Mouse (Mus musculus) liver, embryonic 14.5 days (tissue): ENCODE data around the gene Ccdc61. TPM values are rescaled to one million over a fixed set of nuclear protein-coding genes. Genes with fewer than 3 reads are reported as not detected.

Source experiments
- ATAC-seq: fragments of 200-750 bp; cut with Nextera tagmentation; 2 replicates; pipeline ENCODE4 v1.8.0; 2017; ENCODE audit warnings: moderate number of reproducible peaks, mild to moderate bottlenecking, moderate library complexity; ENCODE audit not compliant: insufficient read depth
- DNase-seq, 3 experiments: peaks; one replicate each; pipeline ENCODE4 v3.0.0-alpha.2; 2012 to 2013; ENCODE audit warnings: low read depth in 3 of 3, low spot score in 3 of 3
- H3K27ac ChIP-seq: fragments of 300-500 bp; sonication (generic); 2 replicates; pipeline ENCODE4 v1.5.1; 2014; ENCODE audit warnings: moderate library complexity, mild to moderate bottlenecking, control low read depth, inconsistent platforms
- H3K27me3 ChIP-seq: fragments of 300-500 bp; sonication (generic); 2 replicates; pipeline ENCODE4 v1.6.1; 2014; ENCODE audit warnings: mild to moderate bottlenecking, low read length, moderate library complexity; ENCODE audit not compliant: control insufficient read depth, insufficient read depth
- H3K36me3 ChIP-seq: fragments of 300-500 bp; sonication (generic); replicated peaks from 2 replicates; pipeline ENCODE4 v1.6.1; 2014; ENCODE audit warnings: low read depth; ENCODE audit not compliant: control insufficient read depth, insufficient read depth
- H3K4me1 ChIP-seq, 2 experiments: fragments of 200-500 bp in 1 of 2; fragments of 300-500 bp in 1 of 2; sonication (generic) in 1 of 2; replicated peaks; 2 replicates each; pipeline ENCODE4 v1.6.1; 2012 to 2014; ENCODE audit warnings: antibody characterized with exemption in 1 of 2, inconsistent platforms in 1 of 2, low read length in 1 of 2; ENCODE audit not compliant: control insufficient read depth in 2 of 2, insufficient read depth in 2 of 2
- H3K4me2 ChIP-seq: fragments of 300-500 bp; sonication (generic); 2 replicates; pipeline ENCODE4 v1.6.1; 2014; ENCODE audit warnings: low read depth, mild to moderate bottlenecking, control low read depth, moderate library complexity
- H3K4me3 ChIP-seq, 2 experiments: fragments of 200-500 bp in 1 of 2; fragments of 300-500 bp in 1 of 2; sonication (generic) in 1 of 2; 2 replicates each; pipeline ENCODE4 v1.5.1; 2012 to 2014; ENCODE audit warnings: low read depth in 2 of 2, low read length in 2 of 2, mild to moderate bottlenecking in 2 of 2, control low read depth in 1 of 2, inconsistent platforms in 1 of 2, moderate library complexity in 1 of 2; ENCODE audit not compliant: insufficient read depth in 1 of 2
- H3K9ac ChIP-seq: fragments of 300-500 bp; sonication (generic); replicated peaks from 2 replicates; pipeline ENCODE4 v1.6.1; 2014; ENCODE audit warnings: mild to moderate bottlenecking, control low read depth, moderate library complexity
- H3K9me3 ChIP-seq: fragments of 300-500 bp; sonication (generic); 2 replicates; pipeline ENCODE4 v1.6.1; 2016; ENCODE audit warnings: low read length, mixed read lengths; ENCODE audit not compliant: control insufficient read depth
- CTCF ChIP-seq: IDR thresholded peaks from 2 replicates; pipeline ENCODE4 v1.5.1; 2016; ENCODE audit warnings: antibody characterized with exemption, low read depth, control low read depth
- EP300 ChIP-seq: IDR thresholded peaks from 2 replicates; pipeline ENCODE4 v1.6.1; 2016; ENCODE audit warnings: antibody characterized with exemption, low read depth
- WGBS: fragments of 180-500 bp; shearing (Covaris S2); extraction: QIAGEN DNeasy Blood & Tissue Kit; methylation state at CpG from one replicate; pipeline ENCODE4 v1.1.7; 2014; ENCODE audit not compliant: insufficient replicate concordance; 5-methylcytosine and 5-hydroxymethylcytosine counted together
- polyA plus RNA-seq, 2 experiments: library from polyadenylated mRNA; depleted of rRNA in 1 of 2; stranded (reverse) in 1 of 2; unstranded in 1 of 2; fragments of >200 nt; fragmentation: Nextera tagmentation in 1 of 2; extraction: Ambion mirVana in 1 of 2; gene quantifications; 2 replicates each; pipeline versions ENCODE4 v1.2.1 to v1.2.3; 2012 to 2014

Gene Ccdc61
- 6.5 and 10.0 TPM in 2 replicates for polyA plus RNA-seq (2012; rRNA removed)
- polyA plus RNA-seq (2014; fragmentation: Nextera tagmentation; extraction: Ambion mirVana), result 5.5 and 6.7 TPM in 2 replicates

DNA sequence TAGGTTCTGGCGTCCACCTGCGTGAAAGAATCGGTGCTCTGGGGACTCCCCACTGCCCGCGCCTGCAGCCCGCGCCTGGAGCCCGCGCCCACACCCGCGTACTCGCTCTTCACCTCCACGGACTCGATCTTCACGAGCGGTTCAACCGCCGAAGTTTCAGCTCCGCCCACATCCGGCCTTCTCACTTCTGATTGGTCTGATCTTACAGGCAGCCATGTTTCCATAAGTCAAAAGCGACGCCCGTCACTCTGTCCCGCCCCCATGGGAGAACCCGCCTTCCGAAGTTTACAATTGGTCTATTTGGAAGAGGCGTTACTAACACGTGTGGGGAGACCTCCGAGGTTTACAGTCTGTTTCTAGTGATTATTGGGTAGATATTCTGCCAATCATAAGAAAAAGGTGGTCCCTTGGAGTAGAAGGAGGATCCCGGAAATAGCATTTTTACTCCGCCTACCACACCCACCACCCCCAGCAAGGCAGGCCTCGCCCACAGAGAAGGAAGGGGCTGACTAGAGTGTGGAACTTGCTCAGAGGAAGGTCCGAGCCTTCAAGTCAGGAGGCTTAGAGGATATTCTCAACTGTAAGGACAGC, at the start of gene Ccdc61:
Gene Ccdc61, minus strand, starts transcription at position 175 of the 591 bp plus-strand sequence.
- H3K27me3 ChIP-seq, result no peaks in the 10 kb centered on the region
- TF ChIP-seq EP300 (peak; percentile 63), CTCF (no peak)
- peak within 1 kb of the TSS; percentile 87 for H3K4me2 ChIP-seq
- H3K4me3 ChIP-seq, result peak within 1 kb of the TSS; percentile 66 to 98
- no peak within 1 kb of the TSS for H3K27ac ChIP-seq
- peak within 1 kb of the TSS; percentile 59 for H3K9ac ChIP-seq
- WGBS, result under 1% methylated on average over 33 of the region's 33 CpGs
- peaks cover 2 to 13% of the 10 kb centered on the region in 2 experiments; a peak in 3 of 4 replicates for H3K4me1 ChIP-seq
- peak; percentile 99 for ATAC-seq
- no peaks in the 10 kb centered on the region for H3K36me3 ChIP-seq
- no peaks in the 10 kb centered on the region for H3K9me3 ChIP-seq
- DNase-seq, result peak; percentile 92 to 97 (median 93)

DNA sequence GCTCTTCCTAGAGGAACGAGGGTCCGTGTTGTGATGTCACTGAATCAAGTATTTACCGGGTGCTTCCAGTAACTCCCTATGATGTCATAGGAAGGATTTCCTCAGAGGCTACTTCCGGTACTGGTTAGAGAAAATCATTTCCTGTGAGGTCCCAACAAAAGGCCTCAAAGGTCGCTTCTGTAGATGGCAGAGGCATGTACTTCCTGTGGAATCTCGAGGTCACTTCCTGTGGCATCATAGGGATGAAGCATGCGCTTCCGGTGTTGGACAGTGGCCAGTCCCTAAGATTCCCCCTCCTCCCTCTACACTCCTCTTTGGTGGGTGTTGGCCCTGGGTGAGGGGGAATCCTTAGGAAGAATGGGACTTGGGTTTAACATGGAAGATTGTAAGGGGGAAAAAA, 49.2 kb upstream of the Ccdc61 start:
- H3K36me3 ChIP-seq, result no peaks in the 10 kb centered on the region
- H3K27ac ChIP-seq, result no peak overlapping the region
- WGBS, result 15% methylated on average over 8 of the region's 8 CpGs
- H3K9me3 ChIP-seq, result no peaks in the 10 kb centered on the region
- H3K4me1 ChIP-seq, result 0 out of 4 replicates have a peak, but pooled peaks cover 0 to 1% of the 10 kb centered on the region in 2 experiments
- no peak overlapping the region for H3K4me2 ChIP-seq
- no peak for DNase-seq
- no peak for ATAC-seq
- no peak overlapping the region for H3K9ac ChIP-seq
- no peak overlapping the region for H3K4me3 ChIP-seq
- H3K27me3 ChIP-seq, result peaks cover 74% of the 10 kb centered on the region
- TF ChIP-seq CTCF (no peak), EP300 (no peak)

DNA sequence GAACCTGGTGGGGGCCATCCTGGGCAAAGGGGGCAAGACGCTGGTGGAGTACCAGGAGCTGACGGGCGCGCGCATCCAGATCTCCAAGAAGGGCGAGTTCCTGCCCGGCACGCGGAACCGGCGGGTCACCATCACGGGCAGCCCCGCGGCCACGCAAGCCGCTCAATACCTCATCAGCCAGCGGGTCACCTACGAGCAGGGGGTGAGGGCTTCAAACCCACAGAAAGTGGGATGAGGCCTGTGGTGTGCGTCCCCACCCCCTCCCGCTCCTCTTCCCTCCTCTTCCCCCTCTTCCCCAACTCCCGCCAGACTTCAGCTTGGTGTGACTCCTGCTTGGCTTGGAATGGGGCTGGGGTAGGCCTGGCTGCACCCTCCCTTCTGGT, 48.2 kb upstream of the Ccdc61 start:
- H3K27me3 ChIP-seq, result peaks cover 65% of the 10 kb centered on the region
- WGBS, result under 1% methylated on average over 19 of the region's 21 CpGs

DNA sequence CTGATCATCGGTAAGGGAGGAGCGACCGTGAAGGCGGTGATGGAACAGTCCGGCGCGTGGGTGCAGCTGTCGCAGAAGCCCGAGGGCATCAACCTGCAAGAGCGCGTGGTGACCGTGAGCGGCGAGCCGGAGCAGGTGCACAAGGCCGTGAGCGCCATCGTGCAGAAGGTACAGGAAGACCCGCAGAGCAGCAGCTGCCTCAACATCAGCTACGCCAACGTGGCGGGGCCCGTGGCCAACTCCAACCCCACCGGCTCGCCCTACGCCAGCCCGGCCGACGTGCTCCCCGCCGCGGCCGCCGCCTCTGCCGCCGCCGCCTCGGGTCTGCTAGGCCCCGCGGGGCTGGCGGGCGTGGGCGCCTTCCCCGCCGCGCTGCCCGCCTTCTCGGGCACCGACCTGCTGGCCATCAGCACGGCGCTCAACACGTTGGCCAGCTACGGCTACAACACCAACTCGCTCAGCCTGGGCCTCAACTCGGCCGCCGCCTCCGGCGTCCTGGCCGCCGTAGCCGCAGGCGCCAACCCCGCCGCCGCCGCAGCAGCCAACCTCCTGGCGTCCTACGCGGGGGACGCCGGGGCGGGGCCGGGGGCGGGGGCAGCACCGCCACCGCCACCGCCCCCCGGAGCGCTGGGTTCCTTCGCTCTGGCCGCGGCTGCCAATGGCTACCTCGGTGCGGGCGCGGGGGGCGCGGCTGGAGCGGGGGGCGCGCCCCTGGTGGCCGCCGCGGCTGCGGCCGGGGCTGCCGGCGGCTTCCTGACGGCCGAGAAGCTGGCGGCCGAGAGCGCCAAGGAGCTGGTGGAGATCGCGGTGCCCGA, 47.6 kb upstream of the Ccdc61 start:
- peak overlapping the region; percentile 57 for H3K4me2 ChIP-seq
- no peak overlapping the region for H3K27ac ChIP-seq

More for the DNA sequence above, 48.2 kb upstream of the Ccdc61 start:
- H3K27ac ChIP-seq, result no peak overlapping the region
- 0 out of 4 replicates have a peak, but pooled peaks cover 0 to 1% of the 10 kb centered on the region in 2 experiments for H3K4me1 ChIP-seq
- no peak for DNase-seq
- peak overlapping the region; percentile 4 to 46 for H3K4me3 ChIP-seq
- no peaks in the 10 kb centered on the region for H3K9me3 ChIP-seq
- no peak for ATAC-seq
- H3K36me3 ChIP-seq, result no peaks in the 10 kb centered on the region
- peak overlapping the region; percentile 57 for H3K4me2 ChIP-seq
- TF ChIP-seq CTCF (no peak), EP300 (no peak)
- H3K9ac ChIP-seq, result no peak overlapping the region

DNA sequence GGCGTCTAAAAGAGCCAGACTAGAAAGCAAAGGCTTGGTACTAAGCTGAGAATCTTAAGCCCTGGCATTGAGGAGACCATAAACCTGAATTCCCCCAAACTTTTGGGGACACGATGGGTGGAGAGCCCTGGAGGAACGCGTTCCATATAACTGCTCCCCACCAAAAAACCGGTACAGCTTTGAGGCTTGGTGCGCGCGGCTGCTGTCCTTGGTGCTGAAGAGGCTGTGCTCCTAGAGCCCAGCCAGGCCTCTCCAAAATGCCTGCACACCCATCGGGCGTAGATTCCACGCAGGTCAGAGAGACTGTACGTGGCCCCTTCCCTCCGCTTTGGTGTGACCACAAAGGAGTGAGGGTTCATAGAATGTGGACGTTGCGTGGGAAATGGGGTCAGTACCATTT, 41.2 kb upstream of the Ccdc61 start:
- WGBS, result 11% methylated on average over 15 of the region's 15 CpGs
- DNase-seq (peak in 2 of 3 experiments; percentile 17 to 18), ATAC-seq (no peak)
- Histone ChIP-seq H3K36me3 (no peaks in the 10 kb centered on the region), H3K4me3 (no peak overlapping the region), H3K27ac (no peak overlapping the region), H3K27me3 (peaks cover under 1% of the 10 kb centered on the region), H3K9me3 (no peaks in the 10 kb centered on the region), H3K4me1 (no peaks in the 10 kb centered on the region; a peak in 2 of 4 replicates), H3K9ac (no peak overlapping the region), H3K4me2 (no peak overlapping the region)
- TF ChIP-seq CTCF, result no peak
- TF ChIP-seq EP300, result no peak

More for the DNA sequence above, 47.6 kb upstream of the Ccdc61 start:
- no peak for TF ChIP-seq EP300
- TF ChIP-seq CTCF, result no peak
- no peaks in the 10 kb centered on the region for H3K9me3 ChIP-seq
- peak overlapping the region; percentile 46 to 50 for H3K4me3 ChIP-seq
- no peak for DNase-seq
- ATAC-seq, result peak; percentile 65
- H3K36me3 ChIP-seq, result no peaks in the 10 kb centered on the region
- H3K27me3 ChIP-seq, result peaks cover 59% of the 10 kb centered on the region
- H3K9ac ChIP-seq, result no peak overlapping the region
- 0 out of 4 replicates have a peak, but pooled peaks cover 0 to 1% of the 10 kb centered on the region in 2 experiments for H3K4me1 ChIP-seq
- WGBS, result 1% methylated on average over 91 of the region's 107 CpGs
